Mouse (Mus musculus) small intestine, adult 2 months (tissue): ENCODE data around the gene Fbxo47.

Experiments
- CTCF ChIP-seq: fragments of 200-500 bp; IDR thresholded peaks from 2 replicates; pipeline ENCODE4 v1.5.1; 2012; ENCODE audit warnings: low read depth, mild to moderate bottlenecking, control low read depth, inconsistent platforms, low read length, moderate library complexity, mixed read lengths; ENCODE audit not compliant: insufficient replicate concordance, insufficient read length; ENCODE audit errors: extremely low read depth
- POLR2A ChIP-seq: fragments of 200-500 bp; IDR thresholded peaks from 2 replicates; pipeline ENCODE4 v1.6.1; 2012; ENCODE audit warnings: low read depth, mild to moderate bottlenecking, control low read depth, inconsistent platforms, low read length, moderate library complexity

DNA sequence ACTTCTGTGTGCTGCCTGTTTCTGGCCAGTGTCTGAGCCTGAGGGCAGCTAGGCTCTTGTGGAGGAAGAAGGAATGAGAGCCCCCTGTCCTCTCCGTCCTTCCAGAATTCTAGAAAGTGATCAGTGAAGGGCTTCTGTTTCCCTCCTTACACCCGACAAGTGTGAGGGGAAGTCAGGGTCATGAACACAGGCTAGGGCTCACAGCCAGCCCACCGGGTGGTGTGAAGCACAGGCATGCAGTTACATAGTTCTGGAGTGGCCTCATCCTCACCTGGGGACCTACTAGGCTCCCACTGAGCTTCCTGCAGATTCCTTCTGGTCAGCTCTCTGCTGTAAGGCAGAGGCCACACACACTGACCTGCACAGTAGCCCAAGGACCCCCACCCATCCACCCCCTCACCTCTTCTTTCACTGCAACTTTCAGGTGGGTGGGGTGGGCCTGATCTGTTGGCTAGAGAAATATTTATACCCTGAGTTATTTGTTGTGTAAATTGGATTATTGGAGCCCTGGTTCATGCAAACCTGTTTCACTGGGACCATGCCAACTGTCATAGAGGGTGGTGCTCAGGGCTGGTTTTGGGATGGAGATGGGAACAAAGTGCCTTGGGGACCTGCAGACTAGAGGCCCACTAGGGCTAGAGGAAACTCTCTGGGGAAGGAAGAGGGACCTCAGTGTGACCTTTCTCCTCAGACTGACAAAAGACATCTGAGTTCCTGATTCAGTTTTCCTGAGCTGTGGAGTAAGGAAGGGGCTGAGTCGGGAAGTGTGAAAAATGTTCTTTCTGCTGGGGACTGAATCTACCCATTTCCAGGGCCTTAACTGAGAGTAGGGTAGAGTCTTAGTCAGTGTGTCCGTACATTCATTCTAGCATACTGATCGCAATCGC lies 74.5 kb downstream of the Fbxo47 start:
- TF ChIP-seq POLR2A: no peak
- no peak for TF ChIP-seq CTCF
